Comparison of ENCODE assay signal across 8 mouse cellular contexts in genomic region chr19:59346325-59346724, GRCm38 (mm10). TPM values are rescaled to one million over a fixed set of nuclear protein-coding genes. Genes with fewer than 3 reads are reported as not detected.
DNase-seq lines count a peak whose midpoint lies in the region; ATAC-seq and TF ChIP-seq lines count a peak whose summit lies in the region.

No protein-coding gene starts in this region.

- ATAC-seq in embryonic facial prominence, embryonic 11.5 days (replicated peaks; ENCODE audit: insufficient number of reproducible peaks, low FRiP score, low TSS enrichment, low read depth), result no peak
- 0 out of 2 replicates have a peak, but pooled peaks have one; percentile 8 for ATAC-seq in hindbrain, postnatal 0 days

- peaks cover 37% of the 10 kb centered on the region for H3K79me2 ChIP-seq in myocyte (ENCODE audit: control insufficient read depth, insufficient read depth)

- no peaks in the 10 kb centered on the region for H3K4me1 ChIP-seq in embryonic facial prominence, embryonic 11.5 days (ENCODE audit: control insufficient read depth, insufficient read depth, low read length)
- H3K4me1 ChIP-seq in hindbrain, postnatal 0 days (ENCODE audit: insufficient read depth, low read length), result peaks cover 9% of the 10 kb centered on the region

- no peak for TF ChIP-seq POLR2A in myocyte (IDR thresholded peaks at IDR 0.05; ENCODE audit: insufficient read length, low read depth)

- H3K9me3 ChIP-seq in embryonic facial prominence, embryonic 11.5 days (replicated peaks; ENCODE audit: control insufficient read depth, low read length), result no peaks in the 10 kb centered on the region
- no peaks in the 10 kb centered on the region for H3K9me3 ChIP-seq in hindbrain, postnatal 0 days (ENCODE audit: low read length)

- peak overlapping the region; percentile 74 for H3K4me3 ChIP-seq in left cerebral cortex, adult 2 months
- H3K4me3 ChIP-seq in embryonic facial prominence, embryonic 11.5 days (ENCODE audit: low read depth, low read length), result peak overlapping the region; percentile 77
- H3K4me3 ChIP-seq in hindbrain, postnatal 0 days (ENCODE audit: low read length), result peak overlapping the region; percentile 74
- H3K4me3 ChIP-seq in myocyte, result peak overlapping the region; percentile 97

- peak overlapping the region; percentile 93 for H3K9ac ChIP-seq in embryonic facial prominence, embryonic 11.5 days (replicated peaks; ENCODE audit: low read length)
- H3K9ac ChIP-seq in hindbrain, postnatal 0 days (replicated peaks; ENCODE audit: low read length), result peak overlapping the region; percentile 66

- 2% methylated on average over 11 of the region's 11 CpGs for WGBS in embryonic facial prominence, embryonic 11.5 days
- 1% methylated on average over 11 of the region's 11 CpGs for WGBS in hindbrain, postnatal 0 days

- peak overlapping the region; percentile 91 for H3ac ChIP-seq in myocyte (ENCODE audit: control insufficient read depth, insufficient read length)

- no peaks in the 10 kb centered on the region for H3K27me3 ChIP-seq in embryonic facial prominence, embryonic 11.5 days (ENCODE audit: control insufficient read depth, insufficient read depth, low read length)
- H3K27me3 ChIP-seq in hindbrain, postnatal 0 days (ENCODE audit: insufficient read depth, low read length), result no peaks in the 10 kb centered on the region
- peaks cover 5% of the 10 kb centered on the region for H3K27me3 ChIP-seq in myocyte (ENCODE audit: control insufficient read depth, insufficient read depth, insufficient read length)

- no peak for TF ChIP-seq CTCF in left cerebral cortex, adult 2 months (IDR thresholded peaks at IDR 0.05)
- no peak for TF ChIP-seq CTCF in hindbrain, postnatal 0 days (IDR thresholded peaks at IDR 0.05; ENCODE audit: low read depth)

- peak overlapping the region; percentile 89 for H3K27ac ChIP-seq in left cerebral cortex, adult 2 months
- peak overlapping the region; percentile 84 for H3K27ac ChIP-seq in embryonic facial prominence, embryonic 11.5 days (replicated peaks; ENCODE audit: low read depth, low read length)
- H3K27ac ChIP-seq in hindbrain, postnatal 0 days, result peak overlapping the region; percentile 89

- peak overlapping the region; percentile 93 for H3K4me2 ChIP-seq in embryonic facial prominence, embryonic 11.5 days (ENCODE audit: low read depth, low read length)
- peak overlapping the region; percentile 91 for H3K4me2 ChIP-seq in hindbrain, postnatal 0 days (ENCODE audit: low read depth, low read length)
- H3K4me2 ChIP-seq in myocyte (ENCODE audit: low read depth), result peak overlapping the region; percentile 79

- DNase-seq in left cerebral cortex, adult 2 months (ENCODE audit: extremely low spot score in 1 of 2, low spot score in 2 of 2), result no peak
- DNase-seq in left cerebral cortex, adult 11 months (ENCODE audit: low spot score), result no peak
- no peak for DNase-seq in embryonic facial prominence, embryonic 11.5 days (ENCODE audit: low spot score)
- DNase-seq in hindbrain, postnatal 0 days (ENCODE audit: low spot score), result no peak
- DNase-seq in cerebellum, postnatal 4 days (ENCODE audit: low spot score in 2 of 2), result no peak
- no peak for DNase-seq in thymus, postnatal 14 days
- no peak for DNase-seq in left cerebral cortex, adult 9 months (ENCODE audit: low spot score in 2 of 2)

- intact Hi-C loops in left cerebral cortex, adult 2 months (cut with DNase I), result no loop called here

- H3K36me3 ChIP-seq in embryonic facial prominence, embryonic 11.5 days (replicated peaks; ENCODE audit: control insufficient read depth, insufficient read depth, low read depth, low read length), result no peaks in the 10 kb centered on the region
- no peaks in the 10 kb centered on the region for H3K36me3 ChIP-seq in hindbrain, postnatal 0 days (ENCODE audit: insufficient read depth, low read length)
- no peaks in the 10 kb centered on the region for H3K36me3 ChIP-seq in myocyte (ENCODE audit: control insufficient read depth, insufficient read depth)

TF ChIP-seq in myocyte, 11 proteins besides CTCF, POLR2A, EP300 and RAD21:
- no peak for TF ChIP-seq SRF (IDR thresholded peaks at IDR 0.05; ENCODE audit: control insufficient read depth, insufficient read length, low read depth)
- TF ChIP-seq TCF3 (IDR thresholded peaks at IDR 0.05; ENCODE audit: insufficient read length, low read depth), result no peak
- TF ChIP-seq USF1 (IDR thresholded peaks at IDR 0.05; ENCODE audit: low read depth), result no peak
- no peak for TF ChIP-seq REST (IDR thresholded peaks at IDR 0.05; ENCODE audit: insufficient read depth, insufficient read length)
- TF ChIP-seq POLR2AphosphoS2 (IDR thresholded peaks at IDR 0.05; ENCODE audit: insufficient read length, low read depth), result no peak
- TF ChIP-seq CEBPB (IDR thresholded peaks at IDR 0.05; ENCODE audit: insufficient read depth, poor library complexity, severe bottlenecking), result no peak
- no peak for TF ChIP-seq MAX (IDR thresholded peaks at IDR 0.05; ENCODE audit: low read depth)
- TF ChIP-seq TCF12 (IDR thresholded peaks at IDR 0.05; ENCODE audit: insufficient read depth, poor library complexity, severe bottlenecking), result no peak
- no peak for TF ChIP-seq E2F4 (IDR thresholded peaks at IDR 0.05; ENCODE audit: insufficient read depth)
- TF ChIP-seq MYOG (IDR thresholded peaks at IDR 0.05; ENCODE audit: control insufficient read depth in 1 of 3, insufficient read depth in 1 of 3, insufficient read length in 2 of 3, low read depth in 2 of 3), result no peak
- TF ChIP-seq MYOD1 (IDR thresholded peaks at IDR 0.05; ENCODE audit: control insufficient read depth in 1 of 3, insufficient read length in 2 of 3, low read depth in 2 of 3), result no peak

RNA-seq across cellular contexts. Expression of gene Pdzd8, which starts 0.7 kb away (rescaled TPM):
- 10 to 100 TPM; 58.0 to 58.1 TPM for total RNA-seq in left cerebral cortex, adult 2 months (2021)
- 17.0 and 18.0 TPM in 2 replicates for polyA plus RNA-seq in embryonic facial prominence, embryonic 11.5 days (2014; fragmentation: Nextera tagmentation; extraction: Ambion mirVana)
- 42.6 and 46.4 TPM in 2 replicates for total RNA-seq in hindbrain, postnatal 0 days (2014; rRNA removed)
- 10.2 and 10.8 TPM in 2 replicates for polyA plus RNA-seq in hindbrain, postnatal 0 days (2015; fragmentation: Nextera tagmentation; extraction: Ambion mirVana)
- polyA plus RNA-seq in myocyte (2012; fragmentation: generic; extraction: Trizol), result 12.2 TPM

RNA-seq across cellular contexts. Expression of gene Rps12-ps3, which starts 24.2 kb away (rescaled TPM):
- 100 to 1,000 TPM; 226 to 242 TPM for total RNA-seq in left cerebral cortex, adult 2 months (2021)
- polyA plus RNA-seq in embryonic facial prominence, embryonic 11.5 days (2014; fragmentation: Nextera tagmentation; extraction: Ambion mirVana), result 32.5 and 47.4 TPM in 2 replicates
- 47.7 and 63.1 TPM in 2 replicates for total RNA-seq in hindbrain, postnatal 0 days (2014; rRNA removed)
- 4.5 and 13.9 TPM in 2 replicates for polyA plus RNA-seq in hindbrain, postnatal 0 days (2015; fragmentation: Nextera tagmentation; extraction: Ambion mirVana)
- polyA plus RNA-seq in myocyte (2012; fragmentation: generic; extraction: Trizol), result 700 TPM

Comparison
In these comparisons a context has a peak if more than half of its experiments do, and no peak if none do; other contexts are left out.
1. RNA of gene Rps12-ps3, which starts 24.2 kb away (polyA plus RNA-seq): 700 TPM in myocyte (single experiment); 32.5 to 47.4 TPM in embryonic facial prominence, embryonic 11.5 days and 4.5 to 13.9 TPM in hindbrain, postnatal 0 days; every median in the first group is over 10 times any median in the second.
2. Peak in every context shown above with its lines, with median percentiles within 50 percentile points of each other: H3K27ac ChIP-seq, H3K4me3 ChIP-seq and H3K4me2 ChIP-seq.